Mouse (Mus musculus) MEL (cell line): ENCODE results near the gene Gm11213. TPM values are rescaled to one million over a fixed set of nuclear protein-coding genes. Genes with fewer than 3 reads are reported as not detected.

Source experiments
- DNase-seq: peaks from one replicate; pipeline ENCODE4 v3.0.0; 2011; ENCODE audit warnings: low read depth, low spot score
- H3K27ac ChIP-seq: 2 replicates; pipeline ENCODE4 v1.5.1; 2012; ENCODE audit warnings: low read depth, mild to moderate bottlenecking, control low read depth, low read length, moderate library complexity; ENCODE audit not compliant: control insufficient read depth
- H3K27me3 ChIP-seq, 2 experiments: fragments of 150-350 bp in 1 of 2; sonication (generic) in 1 of 2; 2 replicates each; pipeline ENCODE4 v1.6.1; 2012; ENCODE audit warnings: low read length in 2 of 2, mild to moderate bottlenecking in 2 of 2, improper control_type of control experiment in 1 of 2, moderate library complexity in 1 of 2; ENCODE audit not compliant: insufficient read depth in 2 of 2, control insufficient read depth in 1 of 2
- H3K36me3 ChIP-seq, 2 experiments: 2 replicates each; pipeline ENCODE4 v1.6.1; 2012 to 2014; ENCODE audit warnings: low read length in 2 of 2, improper control_type of control experiment in 1 of 2, inconsistent platforms in 1 of 2, mild to moderate bottlenecking in 1 of 2; ENCODE audit not compliant: insufficient read depth in 2 of 2, control insufficient read depth in 1 of 2
- H3K4me1 ChIP-seq, 2 experiments: fragments of 150-350 bp in 1 of 2; sonication (generic) in 1 of 2; 2 replicates each; pipeline ENCODE4 v1.6.1; 2012; ENCODE audit warnings: low read length in 2 of 2, improper control_type of control experiment in 1 of 2, mild to moderate bottlenecking in 1 of 2; ENCODE audit not compliant: insufficient read depth in 2 of 2, control insufficient read depth in 1 of 2
- H3K4me3 ChIP-seq, 2 experiments: fragments of 150-350 bp in 1 of 2; sonication (generic) in 1 of 2; 2 replicates each; pipeline ENCODE4 v1.5.1; 2012; ENCODE audit warnings: low read depth in 2 of 2, low read length in 2 of 2, mild to moderate bottlenecking in 2 of 2, moderate library complexity in 2 of 2, control low read depth in 1 of 2, improper control_type of control experiment in 1 of 2; ENCODE audit not compliant: control insufficient read depth in 1 of 2, insufficient read depth in 1 of 2
- H3K79me2 ChIP-seq: 2 replicates; pipeline ENCODE4 v1.6.1; 2012; ENCODE audit warnings: mild to moderate bottlenecking, low read length, moderate library complexity; ENCODE audit not compliant: control insufficient read depth, poor library complexity, insufficient read depth
- H3K9ac ChIP-seq: 2 replicates; pipeline ENCODE4 v1.6.1; 2012; ENCODE audit warnings: low read depth, mild to moderate bottlenecking, control low read depth, low read length, moderate library complexity; ENCODE audit not compliant: control insufficient read depth, poor library complexity, severe bottlenecking
- H3K9me3 ChIP-seq: fragments of 150-350 bp; sonication (generic); replicated peaks from 2 replicates; pipeline ENCODE4 v1.6.1; 2012; ENCODE audit warnings: mild to moderate bottlenecking, low read length, improper control_type of control experiment, moderate library complexity; ENCODE audit not compliant: insufficient read depth
- CHD1 ChIP-seq: IDR thresholded peaks from 2 replicates; pipeline ENCODE4 v1.6.1; 2012; ENCODE audit warnings: low read depth, mild to moderate bottlenecking, inconsistent platforms, low read length, improper control_type of control experiment
- E2F4 ChIP-seq: IDR thresholded peaks from 2 replicates; pipeline ENCODE4 v1.6.1; 2011; ENCODE audit warnings: low read depth, low read length, improper control_type of control experiment, borderline replicate concordance
- EP300 ChIP-seq, 2 experiments: IDR thresholded peaks; 2 replicates each; pipeline ENCODE4 v1.6.1; 2011; ENCODE audit warnings: improper control_type of control experiment in 2 of 2, low read length in 2 of 2, low read depth in 1 of 2, mild to moderate bottlenecking in 1 of 2
- JUND ChIP-seq: IDR thresholded peaks from 2 replicates; pipeline ENCODE4 v1.6.1; 2011; ENCODE audit warnings: low read depth, mild to moderate bottlenecking, improper control_type of control experiment, low read length
- MAX ChIP-seq: IDR thresholded peaks from 2 replicates; pipeline ENCODE4 v1.6.1; 2011; ENCODE audit warnings: low read length, improper control_type of control experiment
- MAZ ChIP-seq: IDR thresholded peaks from 2 replicates; pipeline ENCODE4 v1.6.1; 2012; ENCODE audit warnings: low read depth, mild to moderate bottlenecking, inconsistent platforms, low read length, improper control_type of control experiment
- MEF2A ChIP-seq: IDR thresholded peaks from 2 replicates; pipeline ENCODE4 v1.6.1; 2014; ENCODE audit warnings: low read depth, mild to moderate bottlenecking, inconsistent platforms, low read length, improper control_type of control experiment; ENCODE audit not compliant: poor library complexity, insufficient replicate concordance, severe bottlenecking; ENCODE audit errors: extremely low read depth
- MYC ChIP-seq: IDR thresholded peaks from 2 replicates; pipeline ENCODE4 v1.6.1; 2011; ENCODE audit warnings: low read depth, mild to moderate bottlenecking, low read length, improper control_type of control experiment, moderate library complexity
- NRF1 ChIP-seq: IDR thresholded peaks from 2 replicates; pipeline ENCODE4 v1.6.1; 2014; ENCODE audit warnings: low read depth, mild to moderate bottlenecking, inconsistent platforms, low read length, improper control_type of control experiment, moderate library complexity; ENCODE audit not compliant: poor library complexity, insufficient read depth, severe bottlenecking
- POLR2AphosphoS5 ChIP-seq: IDR thresholded peaks from 2 replicates; pipeline ENCODE4 v1.6.1; 2012; ENCODE audit warnings: low read depth, borderline replicate concordance, mild to moderate bottlenecking, inconsistent platforms, low read length, moderate library complexity, mixed read lengths
- RAD21 ChIP-seq: IDR thresholded peaks from 2 replicates; pipeline ENCODE4 v1.6.1; 2011; ENCODE audit warnings: mild to moderate bottlenecking, low read depth, low read length, improper control_type of control experiment
- SMC3 ChIP-seq: IDR thresholded peaks from 2 replicates; pipeline ENCODE4 v1.6.1; 2011; ENCODE audit warnings: low read depth, low read length, improper control_type of control experiment
- TAL1 ChIP-seq: IDR thresholded peaks from 2 replicates; pipeline ENCODE4 v1.6.1; 2012; ENCODE audit warnings: mild to moderate bottlenecking, inconsistent platforms, low read length, moderate library complexity, mixed read lengths
- TCF12 ChIP-seq: IDR thresholded peaks from 2 replicates; pipeline ENCODE4 v1.6.1; 2014; ENCODE audit warnings: low read depth, mild to moderate bottlenecking, inconsistent platforms, low read length, improper control_type of control experiment, moderate library complexity
- UBTF ChIP-seq: IDR thresholded peaks from 2 replicates; pipeline ENCODE4 v1.6.1; 2012; ENCODE audit warnings: low read depth, mild to moderate bottlenecking, inconsistent platforms, low read length, improper control_type of control experiment, moderate library complexity, borderline replicate concordance; ENCODE audit not compliant: insufficient read depth
- USF1 ChIP-seq: IDR thresholded peaks from 2 replicates; pipeline ENCODE4 v1.6.1; 2014; ENCODE audit warnings: low read depth, mild to moderate bottlenecking, inconsistent platforms, low read length, improper control_type of control experiment, moderate library complexity
- USF2 ChIP-seq, 2 experiments: IDR thresholded peaks; 2 replicates each; pipeline ENCODE4 v1.6.1; 2011 to 2012; ENCODE audit warnings: improper control_type of control experiment in 2 of 2, low read length in 2 of 2, borderline replicate concordance in 1 of 2, inconsistent platforms in 1 of 2, low read depth in 1 of 2, mild to moderate bottlenecking in 1 of 2; ENCODE audit not compliant: insufficient read depth in 1 of 2
- ZC3H11A ChIP-seq: IDR thresholded peaks from 2 replicates; pipeline ENCODE4 v1.6.1; 2012; ENCODE audit warnings: low read depth, mild to moderate bottlenecking, inconsistent platforms, low read length, improper control_type of control experiment
- ZMIZ1 ChIP-seq: IDR thresholded peaks from 2 replicates; pipeline ENCODE4 v1.6.1; 2012; ENCODE audit warnings: low read depth, mild to moderate bottlenecking, inconsistent platforms, low read length, improper control_type of control experiment, moderate library complexity
- ZNF384 ChIP-seq: IDR thresholded peaks from 2 replicates; pipeline ENCODE4 v1.6.1; 2012; ENCODE audit warnings: low read depth, mild to moderate bottlenecking, inconsistent platforms, low read length, improper control_type of control experiment
- polyA plus RNA-seq, 2 experiments: library from polyadenylated mRNA; stranded (reverse) in 1 of 2; unstranded in 1 of 2; fragments of >175 nt in 1 of 2; fragments of >200 nt in 1 of 2; gene quantifications; 2 replicates each; pipeline versions ENCODE4 v1.2.1 to v1.2.4; 2012; ENCODE audit warnings: low replicate concordance in 2 of 2, low read depth in 1 of 2; ENCODE audit not compliant: insufficient read length in 2 of 2, insufficient read depth in 1 of 2, missing spikeins in 1 of 2
- total RNA-seq: library from RNA; depleted of rRNA; stranded (reverse); fragments of 300-350 nt; gene quantifications from 2 replicates; pipeline ENCODE4 v1.2.3, GENCODE M21; 2012

Gene Gm11213
- total and polyA plus RNA-seq, 3 experiments = not detected

- Histone ChIP-seq H3K27ac (no peak overlapping the region), H3K9me3 (no peaks in the 10 kb centered on the region), H3K4me1 (no peaks in the 10 kb centered on the region), H3K36me3 (no peaks in the 10 kb centered on the region), H3K4me3 (no peak overlapping the region), H3K27me3 (no peaks in the 10 kb centered on the region), H3K79me2 (no peaks in the 10 kb centered on the region), H3K9ac (no peak overlapping the region)
- DNase-seq = no peak
- no peak for TF ChIP-seq USF2 (IDR thresholded peaks at IDR 0.05; ENCODE audit: borderline replicate concordance in 1 of 2, insufficient read depth in 1 of 2, low read depth in 1 of 2, low read length in 2 of 2)
- TF ChIP-seq MAX = no peak
- TF ChIP-seq MAZ = no peak
- no peak for TF ChIP-seq MYC
- TF ChIP-seq UBTF = no peak
- TF ChIP-seq POLR2AphosphoS5 = no peak
- TF ChIP-seq ZNF384 = no peak
- no peak for TF ChIP-seq EP300 (IDR thresholded peaks at IDR 0.05; ENCODE audit: low read depth in 1 of 2, low read length in 2 of 2)
- TF ChIP-seq RAD21 = no peak
- no peak for TF ChIP-seq JUND
- TF ChIP-seq NRF1 = no peak
- TF ChIP-seq ZC3H11A = no peak
- no peak for TF ChIP-seq USF1
- no peak for TF ChIP-seq SMC3
- TF ChIP-seq E2F4 = no peak
- TF ChIP-seq CHD1 = no peak
- TF ChIP-seq ZMIZ1 = no peak
- no peak for TF ChIP-seq MEF2A
- TF ChIP-seq TCF12 = no peak
These were observed 34.8 kb downstream of the Gm11213 start for GRCm38 (mm10) chr4:63570208-63570781.

DNA sequence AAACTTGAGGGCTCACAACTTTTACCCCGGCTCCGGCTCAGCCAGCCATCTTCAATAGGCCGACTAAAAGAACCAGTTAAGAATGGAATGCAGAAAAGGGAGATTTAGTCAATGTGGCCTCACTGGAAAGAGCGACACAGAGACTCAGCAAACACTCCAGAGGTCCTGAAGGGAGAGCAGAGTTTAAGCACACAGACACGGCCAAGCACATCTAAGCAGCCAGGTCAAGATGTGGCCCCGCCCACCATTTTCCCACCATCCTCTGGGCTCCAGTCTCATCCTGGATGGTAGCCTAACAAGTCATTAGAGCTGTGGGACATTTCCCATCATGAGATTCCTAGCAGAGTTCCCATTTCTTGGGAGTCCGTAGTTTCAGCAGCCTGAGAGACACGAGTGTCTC lies 35.7 kb downstream of the Gm11213 start:
- Histone ChIP-seq H3K79me2 (no peaks in the 10 kb centered on the region), H3K4me1 (no peaks in the 10 kb centered on the region), H3K4me3 (no peak overlapping the region), H3K9ac (no peak overlapping the region)
- TF ChIP-seq TAL1 (no peak), MEF2A (no peak), MYC (no peak)
- TF ChIP-seq, all 39 proteins: peak for 0
- H3K36me3 ChIP-seq = no peaks in the 10 kb centered on the region
- H3K9me3 ChIP-seq = no peaks in the 10 kb centered on the region
- no peaks in the 10 kb centered on the region for H3K27me3 ChIP-seq
- no peak for DNase-seq
- no peak overlapping the region for H3K27ac ChIP-seq
